ENCODE assay signal across 8 mouse cellular contexts in genomic region chr3:51583574-51584391, GRCm38 (mm10). TPM values are rescaled to one million over a fixed set of nuclear protein-coding genes. Genes with fewer than 3 reads are reported as not detected.
DNase-seq lines count a peak whose midpoint lies in the region; ATAC-seq lines count a peak whose summit lies in the region.

No protein-coding gene starts in this region.

- H3K36me3 ChIP-seq in liver, embryonic 12.5 days = no peaks in the 10 kb centered on the region
- no peaks in the 10 kb centered on the region for H3K36me3 ChIP-seq in embryonic facial prominence, embryonic 10.5 days (replicated peaks)
- H3K36me3 ChIP-seq in limb, embryonic 11.5 days (ENCODE audit: control insufficient read depth, insufficient read depth, low read length) = no peaks in the 10 kb centered on the region
- no peaks in the 10 kb centered on the region for H3K36me3 ChIP-seq in splenic B cell, adult 2 months (ENCODE audit: control insufficient read depth, insufficient read depth, low read length, poor library complexity, severe bottlenecking)

- no peak for ATAC-seq in liver, embryonic 12.5 days
- peak; percentile 73; the same call in 1 of the 2 replicates for ATAC-seq in limb, embryonic 11.5 days (ENCODE audit: insufficient number of reproducible peaks, low FRiP score, low TSS enrichment, low read depth)

- peak; percentile 73 for DNase-seq in liver
- DNase-seq in embryonic facial prominence, embryonic 10.5 days (ENCODE audit: low spot score) = peak; percentile 81
- DNase-seq in heart, adult 9 months (ENCODE audit: low spot score in 2 of 2) = peak; percentile 60 to 77
- peak; percentile 51 to 86 for DNase-seq in kidney, adult 8-10 months
- peak; percentile 88 for DNase-seq in limb, embryonic 11.5 days (ENCODE audit: low spot score)
- peak; percentile 83 for DNase-seq in naive thymus-derived CD4-positive, alpha-beta T cell, adult 2 months (ENCODE audit: low read depth)
- peak; percentile 78 for DNase-seq in splenic B cell, adult 2 months (ENCODE audit: low read depth, low spot score)

- WGBS in liver, embryonic 12.5 days (ENCODE audit: insufficient replicate concordance) = 28% methylated on average over 18 of the region's 18 CpGs
- WGBS in embryonic facial prominence, embryonic 10.5 days = 31% methylated on average over 18 of the region's 18 CpGs
- 23% methylated on average over 18 of the region's 18 CpGs for WGBS in limb, embryonic 11.5 days

- H3K4me3 ChIP-seq in liver, embryonic 12.5 days = no peak overlapping the region
- no peak overlapping the region for H3K4me3 ChIP-seq in embryonic facial prominence, embryonic 10.5 days
- H3K4me3 ChIP-seq in limb, embryonic 11.5 days (ENCODE audit: low read depth, low read length) = no peak overlapping the region

- H3K9me3 ChIP-seq in liver, embryonic 12.5 days (replicated peaks) = no peaks in the 10 kb centered on the region
- no peaks in the 10 kb centered on the region for H3K9me3 ChIP-seq in embryonic facial prominence, embryonic 10.5 days
- H3K9me3 ChIP-seq in limb, embryonic 11.5 days (ENCODE audit: control insufficient read depth, low read length) = no peaks in the 10 kb centered on the region

- H3K4me2 ChIP-seq in liver, embryonic 12.5 days = no peak overlapping the region
- H3K4me2 ChIP-seq in limb, embryonic 11.5 days (ENCODE audit: low read depth, severe bottlenecking) = no peak overlapping the region

- H3K4me1 ChIP-seq in liver, embryonic 12.5 days = no peaks in the 10 kb centered on the region
- H3K4me1 ChIP-seq in embryonic facial prominence, embryonic 10.5 days = peaks cover 10% of the 10 kb centered on the region; the same call in 1 of the 2 replicates
- no peaks in the 10 kb centered on the region for H3K4me1 ChIP-seq in limb, embryonic 11.5 days (ENCODE audit: control insufficient read depth, insufficient read depth, low read length)

- no peak overlapping the region for H3K9ac ChIP-seq in liver, embryonic 12.5 days
- H3K9ac ChIP-seq in limb, embryonic 11.5 days (ENCODE audit: low read length) = 0 out of 2 replicates have a peak overlapping the region, but pooled peaks have one; percentile 18

- H3K27ac ChIP-seq in liver, embryonic 12.5 days = no peak overlapping the region
- H3K27ac ChIP-seq in embryonic facial prominence, embryonic 10.5 days (replicated peaks) = 0 out of 2 replicates have a peak overlapping the region, but pooled peaks have one; percentile 35
- H3K27ac ChIP-seq in limb, embryonic 11.5 days (replicated peaks; ENCODE audit: low read depth, low read length) = no peak overlapping the region

- no peaks in the 10 kb centered on the region for H3K27me3 ChIP-seq in liver, embryonic 12.5 days (replicated peaks)
- peaks cover 18% of the 10 kb centered on the region for H3K27me3 ChIP-seq in embryonic facial prominence, embryonic 10.5 days (replicated peaks; ENCODE audit: low read depth, poor library complexity, severe bottlenecking)
- H3K27me3 ChIP-seq in limb, embryonic 11.5 days (ENCODE audit: control insufficient read depth, insufficient read depth, low read length) = no peaks in the 10 kb centered on the region
- no peaks in the 10 kb centered on the region; the same call in 1 of the 2 replicates for H3K27me3 ChIP-seq in splenic B cell, adult 2 months (ENCODE audit: control insufficient read depth, insufficient read depth, low read length, poor library complexity, severe bottlenecking)

RNA-seq across cellular contexts. Expression of gene Setd7, which starts 23.1 kb away (rescaled TPM):
- 1.0 and 1.7 TPM in 2 replicates for polyA plus RNA-seq in liver, embryonic 12.5 days (2016; fragmentation: Nextera tagmentation; extraction: Ambion mirVana)
- polyA plus RNA-seq in embryonic facial prominence, embryonic 10.5 days (2016; fragmentation: Nextera tagmentation; extraction: Ambion mirVana) = 4.2 and 5.1 TPM in 2 replicates
- 4.7 and 4.9 TPM in 2 replicates for polyA plus RNA-seq in limb, embryonic 11.5 days (2014; fragmentation: Nextera tagmentation; extraction: Ambion mirVana)
